Mouse (Mus musculus) ES-Bruce4 (cell line): ENCODE results near the gene Fam57a.
"Not testable (repeated sequence)": the region's sequence is repeated elsewhere in the genome, so short reads cannot be mapped to it uniquely, and the experiment has no call there.

Experiments
- CTCF ChIP-seq: IDR thresholded peaks from one replicate; pipeline ENCODE4 v1.8.1; 2011; ENCODE audit warnings: low read depth, low read length
- POLR2A ChIP-seq: IDR thresholded peaks from one replicate; pipeline ENCODE4 v1.8.1; 2011; ENCODE audit warnings: low read length; ENCODE audit not compliant: insufficient read depth

DNA sequence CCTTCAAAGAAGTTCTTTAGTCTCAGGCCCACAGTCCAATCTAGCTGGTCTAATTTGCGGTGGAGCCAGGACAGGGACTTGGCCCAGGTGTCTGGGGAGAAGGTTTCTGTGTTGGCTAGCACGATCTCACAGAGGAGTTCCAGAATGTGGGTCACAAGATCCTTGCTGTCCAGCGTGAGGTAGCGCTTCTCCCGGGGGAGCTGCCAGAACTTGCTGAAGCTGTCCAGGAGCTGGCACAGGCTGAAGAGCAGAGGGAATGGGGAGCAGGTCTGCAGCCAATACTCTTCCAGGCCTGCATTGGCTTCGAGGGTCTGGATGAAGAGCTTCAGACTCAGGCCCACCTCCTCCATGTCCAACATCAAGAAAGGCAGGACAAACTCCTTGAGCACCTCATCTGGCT, 32.1 kb downstream of the Fam57a start:
- TF ChIP-seq POLR2A, CTCF: not testable (repeated sequence)
